Mouse (Mus musculus) cerebellum, postnatal 36 days (tissue): ENCODE measurements around the gene Plcb3.

Source experiments
- DNase-seq, 2 experiments: peaks; one replicate each; pipeline ENCODE4 v3.0.0; 2021 to 2022; ENCODE audit warnings: mixed read lengths in 2 of 2

The Plcb3 gene

DNA sequence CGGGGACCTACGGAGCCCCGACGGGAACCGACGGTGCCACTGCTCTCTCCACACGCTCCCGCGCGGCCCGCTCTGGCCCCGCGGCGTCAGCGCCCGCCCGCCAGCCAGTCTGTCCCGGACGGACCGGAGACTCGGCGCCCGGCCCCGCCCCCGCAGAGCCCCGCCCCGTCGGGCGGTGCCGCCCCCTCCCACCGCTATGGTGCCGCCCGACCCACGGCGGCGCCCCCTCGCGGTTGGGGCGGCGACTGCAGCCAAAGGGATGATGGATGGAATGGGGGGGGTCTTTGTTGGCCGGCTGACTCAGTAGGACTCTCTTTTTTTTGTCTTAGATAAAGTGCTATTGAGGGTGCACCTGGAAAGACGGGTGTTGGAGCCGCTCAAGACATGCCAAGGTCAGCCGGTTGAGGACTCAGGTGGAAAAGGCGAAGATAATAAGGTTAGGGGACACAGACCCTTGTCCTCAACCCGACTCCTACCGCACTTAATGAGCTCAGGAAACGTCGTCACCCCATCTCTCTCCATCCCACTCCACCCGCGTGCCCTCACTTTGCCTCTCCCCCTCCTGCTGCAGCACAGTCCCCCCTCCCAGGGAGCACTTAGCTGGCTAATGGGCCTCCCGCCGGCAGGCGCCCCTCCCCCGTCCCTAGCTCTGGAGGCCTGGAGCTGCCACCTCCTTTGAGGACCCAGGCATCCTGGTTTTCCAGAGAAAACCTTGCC, 6.4 kb downstream of the Plcb3 start:
- DNase-seq: peak in 1 of 2 experiments; percentile 47

DNA sequence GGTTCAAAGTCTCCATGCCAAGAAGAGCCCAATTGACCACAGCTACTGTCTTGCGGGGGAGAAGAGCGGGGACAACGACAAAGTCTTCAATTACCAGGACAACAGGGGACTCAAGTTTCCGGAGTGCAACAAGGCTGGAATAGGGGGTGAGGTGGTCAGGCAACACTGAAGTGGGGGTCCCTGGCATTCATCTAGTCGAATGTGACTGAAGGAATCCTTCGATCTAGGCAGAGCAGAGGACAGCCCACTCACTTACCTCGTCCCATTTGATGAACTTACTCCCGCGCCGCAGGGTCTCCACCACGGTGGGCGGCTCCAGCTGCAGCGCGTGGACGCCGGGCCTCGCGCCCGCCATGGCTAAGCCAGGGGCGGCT, 7.0 kb downstream of the Plcb3 start:
- DNase-seq: no peak

GRCm38 (mm10) chr19:6968491-6969271, 7.6 kb downstream of the Plcb3 start:
- DNase-seq: no peak

GRCm38 (mm10) chr19:6956461-6956860, 19.8 kb downstream of the Plcb3 start:
- DNase-seq: no peak

DNA sequence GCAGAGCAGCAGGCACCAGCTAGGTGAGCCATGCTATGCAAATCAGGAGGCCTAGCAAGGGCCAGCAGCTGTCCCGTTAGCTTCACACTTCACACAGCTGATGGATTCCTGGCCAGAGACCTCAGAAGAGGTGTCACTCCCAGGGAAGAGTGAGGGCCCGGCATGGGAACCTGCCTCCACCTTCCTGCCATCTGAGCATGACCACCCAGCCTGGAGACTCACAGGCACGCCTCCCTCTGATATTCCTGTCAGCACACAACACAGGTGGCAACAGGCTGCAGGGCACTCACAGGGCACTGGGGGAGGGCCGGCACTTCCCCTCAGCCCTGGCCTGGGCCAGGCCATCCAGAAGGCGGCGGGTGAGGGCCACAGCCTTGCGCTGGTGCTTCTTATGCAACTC, 20.8 kb downstream of the Plcb3 start:
- no peak for DNase-seq

DNA sequence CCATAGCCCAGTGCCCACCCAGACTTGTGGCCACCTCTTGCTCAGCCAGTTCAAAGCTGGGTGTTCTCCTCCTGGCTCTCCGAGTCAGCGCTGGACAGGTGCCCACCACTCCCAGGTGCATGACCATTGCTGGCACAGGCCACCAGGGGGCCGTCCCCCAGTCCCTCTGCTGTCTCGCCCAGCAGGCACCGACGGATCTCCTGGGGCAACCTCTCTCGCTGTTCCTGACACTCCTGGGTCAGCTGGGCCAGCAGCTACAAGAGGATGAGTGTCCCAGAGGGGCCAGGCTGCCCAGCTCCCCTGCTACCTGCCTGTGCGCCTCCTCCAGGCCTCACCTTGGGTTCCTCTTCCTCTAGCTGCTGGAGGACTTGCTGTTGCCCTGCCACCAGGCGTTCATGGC, 22.2 kb downstream of the Plcb3 start:
- peak in 1 of 2 experiments; percentile 47 for DNase-seq

DNA sequence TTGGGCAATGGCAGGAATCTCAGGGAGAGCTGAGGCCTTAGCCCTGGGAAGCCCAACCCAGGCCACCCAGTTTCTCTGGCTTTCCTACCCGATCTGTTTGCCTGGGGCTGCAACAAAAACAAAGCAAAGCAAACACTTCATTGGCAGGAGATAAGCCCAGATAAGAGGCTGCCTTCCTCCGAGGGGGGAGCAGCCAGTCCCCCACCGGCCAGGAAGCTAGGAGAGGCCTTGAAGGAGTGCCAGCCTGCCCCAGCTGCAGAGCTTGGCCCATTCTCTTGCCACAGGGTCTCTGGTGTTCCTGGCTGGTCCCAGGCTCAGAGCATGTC, 23.6 kb downstream of the Plcb3 start:
- peak in 1 of 2 experiments; percentile 22 for DNase-seq

- DNase-seq: peak; percentile 69 to 79
Measured at GRCm38 (mm10) chr19:6951994-6952711, 24.1 kb downstream of the Plcb3 start.

- DNase-seq: peak; percentile 92 to 93
Measured at GRCm38 (mm10) chr19:6951381-6951968, 24.8 kb downstream of the Plcb3 start.

- DNase-seq: peak; percentile 56 to 69
Measured at GRCm38 (mm10) chr19:6950613-6951153, 25.6 kb downstream of the Plcb3 start.

GRCm38 (mm10) chr19:6949951-6950350, 26.3 kb downstream of the Plcb3 start:
- no peak for DNase-seq

GRCm38 (mm10) chr19:6949532-6949931, 26.7 kb downstream of the Plcb3 start:
- DNase-seq: no peak

- DNase-seq: peak; percentile 80 to 84
Measured at GRCm38 (mm10) chr19:6948186-6948585, 28.1 kb downstream of the Plcb3 start.

DNA sequence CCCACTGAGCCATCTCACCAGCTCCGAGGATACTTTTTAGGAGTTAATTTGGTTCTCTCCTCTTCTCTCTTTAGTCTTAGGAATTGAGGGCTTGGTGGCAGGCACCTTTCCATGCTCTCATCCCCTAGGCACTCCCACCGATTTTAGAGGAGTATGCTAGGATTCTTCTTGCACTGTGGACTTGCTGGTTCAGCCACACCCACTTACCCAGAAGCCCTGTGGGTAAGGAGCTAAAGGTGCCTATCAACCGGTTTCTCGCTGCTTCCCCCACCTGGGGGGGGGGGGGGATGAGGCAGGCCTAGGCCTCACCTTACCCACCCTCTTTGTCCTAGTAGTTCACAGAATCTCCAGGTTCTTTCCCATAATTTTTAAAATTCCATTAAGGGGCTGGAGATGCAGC, 28.5 kb downstream of the Plcb3 start:
- no peak for DNase-seq

DNA sequence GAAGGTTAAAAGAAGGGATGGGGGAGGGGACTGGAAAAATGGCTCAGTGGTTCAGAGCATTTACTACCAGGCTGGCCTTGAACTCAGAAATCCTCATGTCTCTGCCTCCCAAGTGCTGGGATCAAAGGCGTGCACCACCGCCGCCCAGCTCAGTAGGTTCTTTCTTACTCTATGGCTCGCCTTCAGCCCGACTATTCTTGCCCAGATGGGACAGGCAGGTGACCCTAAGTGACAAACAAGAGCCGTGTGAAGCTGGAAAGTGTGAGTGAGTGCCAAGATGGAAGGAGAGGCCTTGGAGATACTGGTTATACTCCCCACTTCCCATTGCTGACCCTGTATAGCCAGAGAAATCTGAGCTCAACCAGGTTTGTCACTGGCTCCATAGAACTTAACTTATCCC, 32.6 kb downstream of the Plcb3 start:
- no peak for DNase-seq

DNA sequence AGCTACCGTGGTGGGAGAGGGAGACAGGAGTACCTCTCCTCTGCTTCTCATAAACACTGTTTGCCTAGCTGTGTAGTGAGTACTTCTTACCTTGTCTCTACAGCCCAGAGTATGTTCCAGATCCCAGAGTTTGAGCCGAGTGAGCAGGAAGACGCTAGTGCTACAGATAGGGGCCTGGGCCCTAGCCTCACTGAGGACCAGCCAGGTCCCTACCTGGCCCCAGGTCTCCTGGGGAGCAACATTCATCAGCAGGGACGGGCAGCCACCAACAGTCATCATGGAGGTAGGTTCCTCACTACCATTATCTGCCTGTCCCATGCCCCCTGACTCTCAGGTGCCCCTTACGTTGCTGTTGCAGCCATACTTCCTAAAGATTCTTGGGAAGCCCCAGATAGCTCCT, 33.5 kb downstream of the Plcb3 start:
- DNase-seq: no peak

DNA sequence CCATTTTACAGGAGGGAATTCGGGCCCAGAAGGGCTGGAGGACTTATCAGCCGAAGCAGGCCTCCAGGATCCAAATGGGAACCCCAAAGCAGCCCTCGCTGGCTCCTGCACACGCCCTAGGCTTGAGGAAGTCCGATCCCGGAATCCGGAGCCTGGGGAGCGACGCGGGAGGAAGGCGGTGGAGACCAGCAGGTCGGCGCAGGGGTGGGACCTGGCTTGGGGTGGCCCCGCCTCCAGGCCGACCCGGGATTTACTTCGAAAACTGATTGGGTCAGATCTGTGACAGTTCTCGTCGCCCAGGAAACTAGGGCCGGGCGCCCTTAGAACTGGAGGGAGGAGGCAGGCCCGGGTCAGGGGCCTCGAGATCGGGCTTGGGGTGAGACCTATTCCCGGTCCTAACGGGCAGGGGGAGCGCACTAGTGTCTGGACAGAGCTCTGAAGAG, 34.0 kb downstream of the Plcb3 start, which contains the start of gene Gpr137:
Gene Gpr137 (minus strand): TSS at position 232 of the 443 bp plus-strand sequence.
- DNase-seq: peak; percentile 90 to 94

DNA sequence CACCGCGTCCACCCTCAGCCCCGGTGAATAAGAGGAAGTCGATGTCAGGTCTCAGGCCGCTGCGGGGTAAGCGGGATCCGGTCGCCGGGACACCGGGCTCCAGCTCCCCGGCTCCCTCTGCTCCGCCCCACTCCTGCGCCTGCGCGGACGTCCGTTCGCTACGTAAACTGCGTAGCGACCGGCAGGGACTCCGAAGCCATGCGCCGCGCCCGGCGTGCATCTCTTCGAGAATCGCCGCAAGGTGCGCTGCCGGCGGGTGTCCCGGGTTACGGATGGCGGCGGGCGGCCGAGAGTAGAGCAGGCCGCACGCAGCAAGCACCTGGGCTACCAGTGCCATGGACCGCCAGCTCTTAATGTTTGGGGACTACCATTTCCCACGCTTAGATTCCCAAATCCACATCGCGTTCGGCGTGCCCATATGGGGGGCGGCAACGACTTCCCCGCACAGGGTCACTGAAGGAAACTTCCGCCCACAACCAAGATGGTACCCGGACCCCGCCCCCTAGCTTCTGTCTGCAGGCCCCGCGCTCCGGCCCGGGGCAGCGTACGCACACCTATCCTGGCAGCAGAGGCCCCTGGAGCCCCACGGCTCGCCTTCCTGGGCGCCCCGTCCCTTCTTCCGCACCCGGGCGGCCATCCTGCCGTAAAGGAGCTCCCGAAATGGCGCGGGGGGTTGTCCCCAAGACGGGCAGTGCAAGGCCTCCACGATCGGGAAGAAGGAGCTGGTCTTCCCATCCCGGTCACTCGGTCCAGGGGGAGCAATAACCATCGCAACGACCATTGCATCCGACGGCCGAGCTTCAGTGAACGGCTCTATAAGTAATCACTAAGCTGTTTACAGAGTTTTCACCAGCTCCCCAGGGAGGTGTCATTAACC, 34.7 kb downstream of the Plcb3 start, which contains the start of gene Bad:
Gene Bad (plus strand): TSS at position 490 of the 877 bp plus-strand sequence.
- peak; percentile 93 to 95 for DNase-seq

GRCm38 (mm10) chr19:6940396-6941351, 35.6 kb downstream of the Plcb3 start:
- DNase-seq: no peak
